Mouse (Mus musculus) 3T3-L1 (cell line): ENCODE measurements around the gene Mgll.

Source experiments
- DNase-seq: peaks from one replicate; pipeline ENCODE4 v3.0.0-alpha.2; 2015; ENCODE audit warnings: low read depth, low spot score

The Mgll gene

DNA sequence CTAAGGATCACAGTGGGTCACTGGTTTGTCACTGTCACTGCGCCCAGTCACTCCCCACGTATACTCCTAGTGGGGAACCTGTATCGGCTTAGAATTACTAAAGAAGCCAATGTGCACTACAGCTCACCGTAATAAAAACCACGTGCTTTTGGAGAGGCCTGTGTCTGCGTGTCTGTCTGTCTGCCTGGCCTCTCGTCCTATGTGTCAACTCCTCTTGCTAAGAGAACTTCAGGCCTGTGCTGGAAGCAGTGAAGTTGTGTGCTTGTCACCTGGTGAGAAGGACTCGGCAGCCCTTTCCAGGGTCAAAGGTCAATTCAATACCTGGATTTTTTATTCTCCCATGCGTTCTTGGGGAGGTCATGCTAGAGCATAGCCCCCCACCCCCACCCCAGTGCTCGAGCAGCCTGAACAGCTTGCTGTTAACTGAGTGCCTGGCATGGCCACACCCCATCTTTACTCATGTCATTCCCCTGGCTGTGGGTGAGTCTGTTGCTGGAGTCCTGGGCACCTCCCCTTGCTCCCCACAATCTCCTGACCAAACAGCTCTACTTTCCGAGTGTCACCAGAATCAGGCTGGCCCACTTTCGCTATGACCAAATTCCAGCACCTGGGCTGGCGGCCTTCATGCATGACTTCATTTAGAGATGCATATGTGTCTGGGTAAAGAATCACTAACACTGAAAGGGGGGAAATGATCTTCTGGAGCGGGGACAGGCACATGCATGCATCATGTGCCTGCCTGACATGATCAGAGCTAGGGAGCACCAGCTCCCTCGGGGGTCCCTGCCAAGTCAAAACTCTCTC is 104.2 kb downstream of the Mgll start:
- no peak for DNase-seq

DNA sequence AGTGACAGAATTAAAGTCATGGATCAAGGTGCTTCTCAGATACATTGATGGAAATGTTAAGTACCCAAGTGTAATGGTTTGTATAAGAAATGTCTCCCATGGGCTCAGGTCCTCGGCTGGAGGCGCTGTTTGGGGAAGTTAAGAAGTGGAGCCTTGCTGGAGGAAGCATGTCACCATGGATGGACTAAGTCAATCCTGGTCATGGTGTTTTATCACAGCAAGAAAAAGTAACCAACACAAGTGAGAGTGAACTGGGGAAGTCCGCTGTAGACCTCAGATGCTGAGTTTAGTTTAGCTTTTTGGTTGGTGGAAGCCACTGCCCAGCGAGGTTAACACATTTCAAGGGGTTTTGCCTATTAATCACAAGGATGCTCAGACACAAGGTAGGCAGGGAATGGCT is 105.4 kb downstream of the Mgll start:
- DNase-seq = no peak

DNA sequence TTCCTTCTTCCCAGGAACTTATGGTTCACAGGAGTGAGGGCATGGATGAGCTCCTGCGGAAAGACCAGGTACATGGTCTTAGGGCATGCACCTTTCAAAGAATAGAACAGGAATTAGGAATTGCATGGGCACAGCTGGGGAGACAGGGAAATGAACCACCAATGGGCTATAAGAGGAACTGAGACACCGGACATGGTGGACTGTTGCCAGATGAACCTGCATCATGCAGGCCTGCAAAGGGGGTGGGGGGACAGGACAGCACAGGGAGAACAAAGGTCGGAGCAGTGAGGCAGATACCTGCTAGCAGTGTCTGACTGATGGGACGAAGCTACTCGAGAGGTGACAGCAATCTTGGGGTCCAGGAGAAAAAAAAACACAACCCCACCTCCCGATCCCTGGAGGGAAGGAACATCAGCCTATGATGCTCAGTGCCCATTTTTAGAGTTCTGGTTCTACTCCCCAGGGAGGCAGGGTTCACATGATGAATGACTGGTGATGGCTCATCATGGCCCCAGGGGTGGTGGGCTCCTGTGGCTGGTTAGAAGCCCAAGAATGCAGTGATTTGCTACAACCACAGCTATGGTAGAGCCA is 106.0 kb downstream of the Mgll start:
- peak; percentile 34 for DNase-seq

DNA sequence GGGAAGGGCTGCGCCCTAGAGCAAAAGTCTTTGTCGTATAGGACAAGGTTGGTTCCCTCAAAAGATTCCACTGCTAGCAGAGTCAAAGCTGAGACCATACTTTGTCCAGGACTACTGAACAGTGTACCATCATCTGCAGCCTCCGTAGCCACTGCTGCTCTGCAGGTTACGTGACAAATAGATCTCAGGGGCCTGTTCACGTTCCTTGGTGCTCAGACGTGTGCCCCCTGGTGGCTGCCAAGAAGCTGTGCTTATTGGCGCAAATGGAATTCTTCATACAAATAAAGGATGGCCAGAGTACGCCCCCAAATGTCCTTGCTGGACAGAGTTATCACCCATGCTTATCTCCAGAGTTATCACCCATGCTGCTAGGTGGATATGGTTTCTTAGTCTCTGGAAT is 107.2 kb downstream of the Mgll start:
- peak; percentile 83 for DNase-seq

DNA sequence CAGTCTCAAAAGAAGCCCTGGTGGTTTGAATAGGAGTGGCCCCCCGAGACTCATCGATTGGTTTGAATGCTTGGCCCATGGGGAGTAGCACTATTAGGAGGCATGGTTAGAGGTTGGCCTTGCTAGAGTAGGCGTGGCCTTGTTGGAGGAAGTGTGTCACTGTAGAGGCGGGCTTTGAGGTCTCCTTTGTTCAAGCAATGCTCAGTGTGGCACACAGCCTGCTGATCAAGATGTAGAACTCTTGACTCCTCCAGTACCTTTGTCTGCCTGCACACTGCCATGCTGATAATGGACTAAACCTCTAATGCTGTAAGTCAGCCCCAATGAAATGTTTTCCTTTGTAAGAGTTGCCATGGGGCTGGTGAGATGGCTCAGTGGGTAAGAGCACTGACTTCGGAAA is 108.5 kb downstream of the Mgll start:
- DNase-seq = peak; percentile 50

DNA sequence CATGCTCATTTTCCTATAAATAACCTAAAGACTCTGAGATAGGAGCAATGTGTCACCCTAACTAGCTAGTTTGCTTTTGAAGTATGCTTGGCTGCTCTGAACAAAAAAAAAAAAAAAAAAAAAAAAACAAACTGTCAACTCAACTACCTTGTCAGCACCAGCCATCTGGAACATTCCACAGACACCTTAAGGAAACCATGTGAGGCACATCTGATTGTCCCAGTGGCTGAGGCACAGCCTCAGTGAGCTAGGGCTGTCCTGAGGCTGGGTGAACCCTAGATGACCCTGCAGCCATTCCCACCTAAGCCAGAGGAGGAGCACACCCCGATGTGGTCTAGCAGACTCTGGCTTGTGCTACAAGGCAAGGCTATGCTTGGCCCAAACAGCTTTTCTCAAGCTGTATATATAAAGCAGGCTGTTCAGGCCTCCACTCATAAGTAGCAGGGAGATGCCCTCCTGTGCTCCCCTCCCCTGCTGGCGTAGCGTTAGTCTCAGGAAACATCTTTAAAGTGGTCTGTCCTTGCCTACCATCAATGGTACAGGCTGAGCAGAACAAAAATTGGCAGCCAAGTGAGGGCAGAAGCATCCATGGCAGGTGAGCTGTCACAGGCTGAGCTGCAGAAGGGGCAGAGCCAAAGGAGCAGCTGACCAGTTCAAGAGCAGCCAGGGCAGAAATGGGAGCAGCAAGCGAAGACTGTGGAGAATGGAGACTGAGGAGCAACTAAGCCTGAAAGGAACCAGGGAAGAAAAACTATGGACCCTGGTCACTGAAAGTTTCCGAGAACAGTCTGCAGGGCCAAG is 109.3 kb downstream of the Mgll start:
- DNase-seq = peak; percentile 25

DNA sequence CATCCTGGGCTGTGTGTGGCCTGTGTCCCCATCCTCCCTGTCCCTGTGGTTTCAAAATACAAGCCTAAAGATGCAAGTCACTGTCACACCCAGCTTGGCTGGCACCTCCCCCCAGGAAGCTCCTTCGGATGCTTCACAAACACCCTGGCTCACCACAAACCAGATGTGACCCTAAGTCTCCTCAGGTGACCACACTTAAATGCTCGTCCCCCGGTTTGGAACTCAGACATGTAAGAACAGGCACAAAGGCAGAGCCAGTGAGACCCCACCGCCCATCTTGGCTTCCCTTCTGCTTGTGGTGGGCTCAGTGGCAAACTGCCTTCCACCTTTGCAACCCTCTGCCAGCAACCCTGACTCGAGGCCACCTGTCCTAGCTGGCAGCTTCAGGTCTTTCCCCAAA is 110.8 kb downstream of the Mgll start:
- peak; percentile 18 for DNase-seq

DNA sequence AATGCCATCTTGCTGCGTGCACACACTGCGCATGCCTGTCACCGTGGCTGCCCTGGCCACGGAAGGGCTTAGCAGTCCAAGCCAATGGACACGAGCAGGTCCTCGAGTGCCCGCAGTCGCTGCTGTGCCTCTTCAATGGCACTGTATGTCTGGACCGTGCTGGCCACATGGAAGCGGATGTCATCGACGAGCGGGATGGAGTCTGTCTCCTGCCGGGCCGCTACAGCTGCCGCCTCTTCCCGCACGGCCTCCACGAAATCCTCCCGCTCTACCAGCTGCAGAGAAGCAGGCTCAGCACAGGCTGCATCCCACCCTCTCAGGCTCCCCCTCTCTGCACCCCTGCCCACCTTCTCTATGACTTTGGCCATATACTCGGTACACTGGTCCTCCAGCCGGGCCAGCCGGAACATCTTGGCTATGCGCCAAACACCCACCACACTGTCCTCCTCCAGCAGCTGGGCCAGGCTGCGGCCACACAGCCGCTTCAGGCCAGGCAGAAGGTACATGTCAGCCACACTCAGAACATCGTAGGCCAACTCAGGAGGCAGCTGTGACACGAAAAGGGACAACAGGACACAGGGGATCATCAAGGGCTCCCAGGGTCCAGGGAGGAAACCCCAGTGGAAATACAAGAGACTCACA is 112.1 kb downstream of the Mgll start:
- no peak for DNase-seq

DNA sequence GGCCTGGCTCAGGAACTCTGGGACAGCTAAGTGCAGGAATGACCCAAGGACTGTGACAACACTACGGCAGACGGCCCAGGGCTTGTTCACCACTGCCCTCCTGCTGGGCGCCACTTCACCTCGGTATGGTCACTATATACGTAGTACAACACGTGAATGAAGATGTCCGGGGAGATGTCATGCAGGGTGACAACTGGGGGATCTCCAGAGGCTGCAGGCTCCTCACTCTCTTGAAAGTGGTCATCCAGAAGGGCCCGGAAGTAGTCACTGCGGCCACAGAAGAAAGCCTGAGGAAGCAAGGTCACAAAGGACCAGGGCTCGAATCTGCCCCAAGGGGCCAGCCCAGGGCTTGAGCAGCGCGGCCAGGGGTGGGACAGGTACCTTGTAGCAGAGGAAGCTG is 113.8 kb downstream of the Mgll start:
- no peak for DNase-seq

DNA sequence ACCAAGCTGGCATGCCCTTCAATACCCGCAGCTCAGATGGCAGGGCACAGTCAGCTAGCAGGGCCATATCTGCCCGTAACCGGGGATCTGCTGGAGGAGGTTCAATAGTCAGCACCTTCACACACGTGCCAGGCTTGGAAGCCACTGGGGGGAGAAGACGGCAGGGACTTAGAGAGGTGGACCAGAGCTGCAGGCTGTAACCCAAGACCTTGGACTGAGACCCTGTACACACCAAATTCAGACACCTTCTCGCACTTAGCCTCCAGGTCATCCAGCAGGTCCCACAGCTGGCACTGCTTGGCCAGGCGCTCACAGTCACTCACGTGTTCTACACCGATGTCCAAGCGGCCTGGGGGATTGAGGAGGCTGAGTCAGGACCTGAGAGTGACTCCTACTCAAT is 114.4 kb downstream of the Mgll start:
- DNase-seq = no peak

DNA sequence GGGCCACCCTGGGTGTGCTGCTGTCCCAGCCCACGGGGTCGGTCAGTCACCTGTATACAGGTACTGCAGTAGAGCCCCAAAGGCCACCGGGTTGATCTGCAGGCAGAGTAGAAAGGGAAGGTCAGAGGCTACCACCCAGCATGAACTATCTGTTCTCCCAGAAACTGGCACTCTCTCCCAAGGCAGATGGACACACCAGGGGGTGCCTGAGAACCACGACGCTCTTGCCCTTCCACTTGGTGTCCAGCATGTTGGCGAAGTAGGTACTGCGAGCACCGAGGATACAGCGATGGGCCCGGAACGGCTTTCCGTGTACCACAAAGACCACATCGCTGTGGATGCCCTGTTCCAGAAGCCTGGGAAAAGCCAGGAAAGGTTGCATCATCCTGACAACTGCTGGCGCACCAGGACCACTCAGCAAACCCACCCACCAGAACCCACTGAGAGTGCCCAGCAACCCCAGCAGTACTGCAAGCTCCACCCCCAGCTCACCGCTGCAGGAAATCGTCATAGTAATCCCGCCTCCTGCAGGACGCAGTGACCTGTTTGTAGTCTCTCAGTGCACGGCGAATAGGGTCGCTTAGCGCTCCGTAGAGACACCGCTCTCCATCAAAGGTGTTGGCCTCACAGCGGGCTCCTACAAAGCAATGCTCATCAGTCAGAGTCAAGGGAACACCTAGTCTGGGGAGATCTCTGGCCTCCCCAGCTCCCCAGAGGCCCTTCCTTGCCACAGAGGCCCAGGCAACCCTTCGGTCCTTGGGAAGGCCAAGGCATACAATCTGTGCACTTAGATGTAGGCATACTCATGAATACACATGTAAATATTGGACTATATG is 115.1 kb downstream of the Mgll start:
- DNase-seq = no peak

DNA sequence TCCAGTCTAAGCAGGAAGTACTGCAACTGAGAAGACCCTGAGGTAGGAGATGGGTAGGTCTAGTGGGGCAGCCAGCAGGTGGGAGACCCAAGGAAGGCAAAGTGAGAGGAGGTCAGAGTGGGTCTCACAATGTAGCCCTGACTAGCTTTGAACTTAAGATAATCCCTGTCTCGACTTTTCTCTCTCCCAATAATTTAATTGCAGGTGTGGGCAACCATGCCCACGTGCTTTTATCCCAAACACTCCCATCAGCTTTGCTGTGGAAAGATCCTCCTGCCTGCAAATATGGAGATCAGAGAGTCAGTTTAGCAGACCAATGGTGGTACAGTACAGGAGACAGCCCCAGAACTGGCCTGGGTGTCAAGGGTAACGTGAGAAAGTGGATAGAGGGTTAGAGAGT is 116.0 kb downstream of the Mgll start:
- DNase-seq = no peak

DNA sequence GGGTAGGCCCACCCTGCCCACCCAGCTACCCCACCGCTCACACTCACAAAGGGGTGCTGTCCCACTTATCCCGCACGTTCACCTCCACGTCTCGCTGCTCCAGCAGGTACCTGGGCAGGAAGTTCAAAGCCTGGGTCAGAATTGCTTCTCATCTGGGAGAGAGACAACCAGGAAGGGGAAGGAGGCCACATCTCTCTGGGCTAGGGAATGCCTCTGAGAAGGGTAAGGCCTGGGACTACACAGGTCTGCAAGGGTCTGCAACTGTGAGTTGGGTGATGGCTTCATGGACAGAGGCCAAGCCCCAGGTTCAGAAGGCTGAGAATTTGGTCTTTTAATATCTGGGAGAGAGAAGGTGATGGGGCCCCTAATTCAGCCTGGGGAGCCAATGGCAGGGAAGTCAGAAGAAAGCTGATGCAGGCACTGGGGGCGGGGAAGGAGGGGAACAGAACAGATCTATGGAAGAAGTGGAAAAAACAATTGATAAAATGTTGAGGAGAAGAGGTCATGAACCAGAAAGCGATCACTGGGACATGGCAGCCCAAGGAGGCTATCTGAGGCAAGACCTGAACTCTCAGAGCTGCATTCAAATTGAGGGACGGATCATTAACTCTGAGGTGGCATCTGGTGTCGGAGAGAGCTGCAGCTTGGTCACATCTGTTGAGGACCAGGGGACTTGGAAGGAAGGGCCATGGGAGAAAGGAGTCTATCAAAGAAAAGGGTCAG is 116.7 kb downstream of the Mgll start:
- DNase-seq = no peak

DNA sequence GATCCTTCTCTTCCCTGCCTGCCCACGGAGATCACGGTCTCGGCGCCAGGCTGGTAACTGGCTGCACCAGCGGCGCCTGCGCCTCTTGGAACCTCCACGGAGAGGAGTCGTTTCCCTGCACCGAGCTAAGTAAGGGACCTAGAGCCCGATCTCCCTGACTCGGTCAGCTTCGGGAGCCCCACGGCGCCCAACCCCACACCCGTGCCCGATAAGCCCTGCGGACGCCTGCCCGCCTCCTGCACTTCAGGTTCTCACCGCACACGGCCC is 117.2 kb downstream of the Mgll start:
- DNase-seq = no peak

DNA sequence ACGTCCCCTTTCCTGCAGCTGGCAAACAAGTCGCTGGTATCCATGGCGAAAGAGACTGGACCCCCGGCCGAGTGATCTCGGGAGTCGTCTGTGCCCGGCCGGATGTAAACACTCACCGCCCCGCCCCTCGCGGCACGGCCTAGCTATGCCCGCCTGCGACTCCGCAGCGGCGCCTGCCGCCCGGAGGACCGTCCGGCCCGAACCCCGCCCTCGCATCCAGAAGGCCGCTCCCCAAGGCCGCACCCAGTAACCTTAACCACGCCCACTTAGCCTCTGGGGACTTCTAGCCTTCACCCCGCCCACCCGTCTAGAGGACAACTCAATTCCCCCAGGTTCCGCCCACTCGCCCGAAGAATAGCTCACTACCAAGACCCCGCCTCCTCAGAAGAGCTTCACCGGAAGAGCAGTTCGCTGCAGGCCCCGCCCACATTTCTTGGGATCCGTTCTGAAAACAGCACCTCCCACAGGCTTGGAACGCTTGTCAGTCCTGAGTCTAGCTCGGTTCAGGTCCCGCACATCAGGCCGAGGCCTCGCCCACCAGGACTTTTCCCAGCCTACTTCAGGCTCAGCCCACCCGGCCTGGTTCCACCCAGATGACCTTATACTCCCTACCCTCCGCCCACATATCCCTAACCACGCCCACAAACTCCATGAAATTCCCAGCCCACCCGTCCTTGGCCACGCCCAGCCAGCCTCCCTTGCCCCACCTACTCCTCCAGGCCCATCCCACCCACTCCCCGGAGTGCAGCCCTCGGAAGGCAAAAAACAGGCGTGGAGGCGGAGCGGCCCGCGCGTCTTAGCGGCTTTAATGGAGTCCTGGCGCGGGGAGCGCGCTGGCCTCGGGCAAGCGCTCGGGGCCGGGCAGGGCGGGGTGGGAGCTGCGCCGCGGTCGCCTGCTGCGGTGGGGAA is 117.8 kb downstream of the Mgll start, which contains the start of gene Abtb1:
Gene Abtb1, minus strand, starts transcription at position 204 of the 909 bp plus-strand sequence.
- DNase-seq = peak; percentile 100

DNA sequence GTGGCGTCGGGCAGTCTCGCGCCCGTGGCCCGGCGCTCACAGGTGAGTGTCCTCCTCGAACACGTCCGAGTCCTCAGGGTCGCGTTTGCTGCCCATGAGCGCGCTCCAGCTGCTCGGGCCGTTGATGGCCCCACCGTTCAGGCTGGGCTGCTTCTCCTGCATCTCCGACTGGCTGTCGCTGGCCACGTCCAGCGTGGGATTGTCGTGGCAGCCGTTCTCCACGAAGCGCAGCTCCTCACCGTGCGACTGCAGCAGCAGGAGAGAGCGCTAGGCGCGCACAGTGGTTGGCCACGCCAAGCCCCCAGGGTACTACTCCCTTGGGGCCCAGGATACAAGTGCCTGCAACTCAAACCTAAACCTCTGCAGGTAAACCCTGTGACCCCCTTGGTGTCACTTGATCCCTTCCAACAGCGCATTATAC is 118.5 kb downstream of the Mgll start:
- no peak for DNase-seq

DNA sequence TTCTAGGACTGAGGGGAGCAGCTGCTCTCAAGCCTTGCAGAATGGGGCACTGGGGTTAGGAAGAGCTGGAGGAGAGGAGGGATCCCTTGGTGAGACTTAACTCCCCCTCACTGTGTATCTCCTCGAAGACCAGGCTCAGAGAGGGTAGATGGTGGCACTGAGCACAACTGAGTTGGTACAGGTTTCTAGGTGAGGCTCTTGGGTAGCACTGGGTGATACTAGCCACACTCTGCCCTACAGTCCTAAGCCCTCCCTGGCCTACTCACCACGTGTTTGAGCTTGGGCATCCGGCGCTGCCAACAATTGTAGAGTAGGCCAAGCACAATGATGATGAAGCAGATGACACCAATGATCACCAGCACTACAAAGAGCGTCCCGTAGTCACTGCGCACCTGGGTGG is 119.0 kb downstream of the Mgll start:
- no peak for DNase-seq

DNA sequence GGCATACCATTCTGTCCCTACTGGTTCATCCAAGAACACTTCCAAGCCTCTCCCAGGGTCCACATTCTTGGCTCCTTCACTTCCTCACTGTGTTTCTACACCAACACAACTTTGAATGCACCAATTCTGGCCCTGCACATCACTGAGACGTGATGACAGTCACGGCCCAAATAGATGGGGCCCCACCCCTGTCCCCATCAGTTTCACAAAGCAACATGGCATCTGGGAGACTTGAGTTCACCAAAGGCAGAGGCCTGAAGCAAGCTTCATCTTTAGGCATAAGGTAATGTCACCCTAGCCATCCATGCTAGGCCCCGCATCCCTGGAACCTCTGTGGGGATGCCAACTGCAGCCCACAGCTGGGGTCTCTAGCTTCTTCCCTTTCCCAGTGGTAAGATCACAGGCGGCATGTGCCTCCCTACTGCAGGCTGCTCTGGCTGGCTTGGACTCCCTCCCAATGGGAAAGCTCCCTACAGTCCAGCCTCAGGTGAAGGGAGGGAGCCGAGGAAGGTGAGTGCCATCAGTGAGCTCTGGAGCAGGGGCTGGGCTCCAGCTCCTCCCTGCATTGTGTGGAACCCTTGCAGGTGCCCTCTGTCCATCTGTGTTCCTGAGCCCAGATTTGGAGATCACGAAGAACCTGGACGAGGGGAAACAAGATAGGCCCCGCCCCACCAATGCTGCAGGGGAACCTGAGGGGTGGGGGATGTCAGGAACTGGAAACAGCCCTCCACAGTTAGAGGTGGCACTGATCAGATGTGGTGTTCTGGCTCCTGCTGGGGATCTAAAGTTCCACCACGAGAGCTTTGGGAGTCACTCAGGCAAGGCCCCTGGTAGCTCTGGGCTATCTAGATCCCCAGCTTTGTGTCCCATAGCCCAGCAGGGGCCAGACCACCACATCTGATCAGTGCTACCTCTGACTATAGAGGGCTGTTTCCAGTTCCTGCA is 119.8 kb downstream of the Mgll start:
- no peak for DNase-seq
